Mouse (Mus musculus): ENCODE data around the gene Aldoc.

Gene Aldoc

GRCm38 (mm10) chr11:78333992-78334391, 11.2 kb downstream of the Aldoc start:
- no peak for DNase-seq

GRCm38 (mm10) chr11:78337040-78337439, 14.3 kb downstream of the Aldoc start:
- no peak for DNase-seq

GRCm38 (mm10) chr11:78341702-78342101, 18.9 kb downstream of the Aldoc start:
- DNase-seq, result no peak

GRCm38 (mm10) chr11:78343381-78344327, 20.9 kb downstream of the Aldoc start, which contains the start of gene Unc119:
Gene Unc119 (plus strand): TSS chr11:78343482.
- peak; percentile 89 for DNase-seq

- no peak for DNase-seq
Observed at GRCm38 (mm10) chr11:78344328-78344889, 21.6 kb downstream of the Aldoc start.

GRCm38 (mm10) chr11:78344890-78345715, 22.3 kb downstream of the Aldoc start:
- DNase-seq, result no peak

- peak; percentile 53 for DNase-seq
Observed at GRCm38 (mm10) chr11:78345801-78346200, 23.0 kb downstream of the Aldoc start.

GRCm38 (mm10) chr11:78346326-78347069, 23.7 kb downstream of the Aldoc start:
- no peak for DNase-seq

GRCm38 (mm10) chr11:78347070-78347754, 24.4 kb downstream of the Aldoc start:
- DNase-seq, result peak; percentile 75

GRCm38 (mm10) chr11:78347908-78348307, 25.1 kb downstream of the Aldoc start:
- DNase-seq, result no peak

GRCm38 (mm10) chr11:78348474-78348873, 25.7 kb downstream of the Aldoc start:
- DNase-seq, result no peak

- DNase-seq, result no peak
Observed at GRCm38 (mm10) chr11:78349441-78350358, 26.9 kb downstream of the Aldoc start.

GRCm38 (mm10) chr11:78353081-78353480, 30.3 kb downstream of the Aldoc start:
- DNase-seq, result no peak

- DNase-seq, result no peak
Observed at GRCm38 (mm10) chr11:78354905-78355304, 32.1 kb downstream of the Aldoc start.

- DNase-seq, result peak; percentile 65
Observed at GRCm38 (mm10) chr11:78355471-78356238, 32.9 kb downstream of the Aldoc start.

GRCm38 (mm10) chr11:78358330-78359007, 35.7 kb downstream of the Aldoc start:
- peak; percentile 66 for DNase-seq

- DNase-seq, result peak; percentile 83
Observed at GRCm38 (mm10) chr11:78360125-78360788, 37.5 kb downstream of the Aldoc start.

GRCm38 (mm10) chr11:78360789-78361131, 38.0 kb downstream of the Aldoc start:
- DNase-seq, result no peak

Data from thymus, postnatal 14 days (tissue).